Mouse (Mus musculus) lung, embryonic 15.5 days (tissue): ENCODE results near the gene Smarcd3. TPM values are rescaled to one million over a fixed set of nuclear protein-coding genes. Genes with fewer than 3 reads are reported as not detected.
A peak's percentile ranks its signal among the peaks of the same experiment; 100 is the strongest.

Experiments
- ATAC-seq: fragments of 200-750 bp; cut with Nextera tagmentation; 2 replicates; pipeline ENCODE4 v1.8.0; 2017; ENCODE audit warnings: moderate number of reproducible peaks, borderline replicate concordance; ENCODE audit not compliant: low FRiP score, low TSS enrichment; ENCODE audit errors: extremely low read depth
- H3K27ac ChIP-seq: fragments of 300-500 bp; sonication (generic); 2 replicates; pipeline ENCODE4 v1.5.1; 2015; ENCODE audit warnings: moderate library complexity, mild to moderate bottlenecking, inconsistent platforms
- H3K27me3 ChIP-seq: fragments of 300-500 bp; sonication (generic); 2 replicates; pipeline ENCODE4 v1.6.1; 2015; ENCODE audit warnings: inconsistent platforms
- H3K36me3 ChIP-seq: fragments of 300-500 bp; sonication (generic); 2 replicates; pipeline ENCODE4 v1.6.1; 2015; ENCODE audit warnings: inconsistent platforms
- H3K4me1 ChIP-seq: fragments of 300-500 bp; sonication (generic); 2 replicates; pipeline ENCODE4 v1.6.1; 2015; ENCODE audit warnings: inconsistent platforms
- H3K4me2 ChIP-seq: fragments of 300-500 bp; sonication (generic); 2 replicates; pipeline ENCODE4 v1.6.1; 2015; ENCODE audit warnings: inconsistent platforms, mild to moderate bottlenecking, moderate library complexity
- H3K4me3 ChIP-seq: fragments of 300-500 bp; sonication (generic); 2 replicates; pipeline ENCODE4 v1.5.1; 2015; ENCODE audit warnings: mild to moderate bottlenecking, inconsistent platforms
- H3K9ac ChIP-seq: fragments of 300-500 bp; sonication (generic); 2 replicates; pipeline ENCODE4 v1.6.1; 2015; ENCODE audit warnings: inconsistent platforms
- H3K9me3 ChIP-seq: fragments of 300-500 bp; sonication (generic); 2 replicates; pipeline ENCODE4 v1.6.1; 2016; ENCODE audit warnings: inconsistent platforms
- WGBS: fragments of 180-500 bp; shearing (Covaris S2); methylation state at CpG from one replicate; pipeline ENCODE4 v1.1.7; 2015; 5-methylcytosine and 5-hydroxymethylcytosine counted together
- polyA plus RNA-seq: library from polyadenylated mRNA; unstranded; fragments of >200 nt; fragmentation: Nextera tagmentation; extraction: Ambion mirVana; gene quantifications from 2 replicates; pipeline ENCODE4 v1.2.1, GENCODE M21; 2015

Gene Smarcd3
- polyA plus RNA-seq, result 28.5 and 29.7 TPM in 2 replicates

GRCm38 (mm10) chr5:24623986-24624821 lies at the start of gene Smarcd3:
Gene Smarcd3, minus strand, starts transcription at chr5:24624411.
- Histone ChIP-seq H3K4me2 (peak within 1 kb of the TSS; percentile 86), H3K9me3 (no peaks in the 10 kb centered on the region), H3K36me3 (no peaks in the 10 kb centered on the region), H3K4me3 (peak within 1 kb of the TSS; percentile 47), H3K4me1 (peaks cover 5% of the 10 kb centered on the region; the same call in 1 of the 2 replicates), H3K9ac (peak within 1 kb of the TSS; percentile 38; the same call in 1 of the 2 replicates), H3K27ac (no peak within 1 kb of the TSS), H3K27me3 (peaks cover 32% of the 10 kb centered on the region)
- peak; percentile 29; the same call in 1 of the 2 replicates for ATAC-seq
- WGBS, result 3% methylated on average over 37 of the region's 37 CpGs

GRCm38 (mm10) chr5:24661457-24661856 lies 37.2 kb upstream of the Smarcd3 start:
- Histone ChIP-seq H3K4me2 (no peak overlapping the region), H3K9ac (no peak overlapping the region), H3K36me3 (no peaks in the 10 kb centered on the region), H3K9me3 (no peaks in the 10 kb centered on the region), H3K4me1 (no peaks in the 10 kb centered on the region), H3K27me3 (no peaks in the 10 kb centered on the region), H3K27ac (no peak overlapping the region), H3K4me3 (no peak overlapping the region)
- WGBS, result 68% methylated on average over 6 of the region's 6 CpGs
- no peak for ATAC-seq

- H3K27me3 ChIP-seq, result no peaks in the 10 kb centered on the region
- no peaks in the 10 kb centered on the region for H3K36me3 ChIP-seq
- WGBS, result 73% methylated on average over 3 of the region's 4 CpGs
Observed at GRCm38 (mm10) chr5:24659708-24660423, 35.7 kb upstream of the Smarcd3 start.

GRCm38 (mm10) chr5:24657113-24657512 lies 32.9 kb upstream of the Smarcd3 start:
- Histone ChIP-seq H3K9me3 (no peaks in the 10 kb centered on the region), H3K27ac (no peak overlapping the region), H3K4me3 (no peak overlapping the region), H3K27me3 (no peaks in the 10 kb centered on the region), H3K36me3 (no peaks in the 10 kb centered on the region), H3K4me1 (0 out of 2 replicates have a peak, but pooled peaks cover 3% of the 10 kb centered on the region), H3K9ac (no peak overlapping the region), H3K4me2 (no peak overlapping the region)
- WGBS, result 27% methylated on average over 2 of the region's 2 CpGs
- ATAC-seq, result peak; percentile 54; the same call in 1 of the 2 replicates

More at GRCm38 (mm10) chr5:24659708-24660423, 35.7 kb upstream of the Smarcd3 start:
- Histone ChIP-seq H3K9me3 (no peaks in the 10 kb centered on the region), H3K9ac (no peak overlapping the region), H3K4me2 (no peak overlapping the region), H3K4me3 (no peak overlapping the region), H3K4me1 (no peaks in the 10 kb centered on the region), H3K27ac (no peak overlapping the region)
- ATAC-seq, result no peak

GRCm38 (mm10) chr5:24654491-24654890 lies 30.3 kb upstream of the Smarcd3 start:
- Histone ChIP-seq H3K4me2 (no peak overlapping the region), H3K9me3 (no peaks in the 10 kb centered on the region), H3K36me3 (no peaks in the 10 kb centered on the region), H3K27me3 (no peaks in the 10 kb centered on the region), H3K4me3 (no peak overlapping the region), H3K4me1 (0 out of 2 replicates have a peak, but pooled peaks cover 3% of the 10 kb centered on the region), H3K9ac (no peak overlapping the region), H3K27ac (no peak overlapping the region)
- 67% methylated on average over 6 of the region's 6 CpGs for WGBS
- ATAC-seq, result no peak

- no peak overlapping the region for H3K9ac ChIP-seq
- ATAC-seq, result no peak
- H3K27ac ChIP-seq, result no peak overlapping the region
- no peaks in the 10 kb centered on the region for H3K27me3 ChIP-seq
- 0 out of 2 replicates have a peak, but pooled peaks cover 3% of the 10 kb centered on the region for H3K4me1 ChIP-seq
- H3K4me3 ChIP-seq, result no peak overlapping the region
- 85% methylated on average over 5 of the region's 5 CpGs for WGBS
- no peak overlapping the region for H3K4me2 ChIP-seq
- H3K9me3 ChIP-seq, result no peaks in the 10 kb centered on the region
- no peaks in the 10 kb centered on the region for H3K36me3 ChIP-seq
Observed at GRCm38 (mm10) chr5:24652780-24653179, 28.6 kb upstream of the Smarcd3 start.

GRCm38 (mm10) chr5:24651768-24652752 lies 27.8 kb upstream of the Smarcd3 start:
- Histone ChIP-seq H3K4me1 (0 out of 2 replicates have a peak, but pooled peaks cover 3% of the 10 kb centered on the region), H3K4me3 (no peak overlapping the region), H3K27me3 (no peaks in the 10 kb centered on the region), H3K27ac (no peak overlapping the region), H3K9me3 (no peaks in the 10 kb centered on the region), H3K4me2 (no peak overlapping the region), H3K9ac (no peak overlapping the region), H3K36me3 (no peaks in the 10 kb centered on the region)
- ATAC-seq, result peak; percentile 40; the same call in 1 of the 2 replicates
- WGBS, result 23% methylated on average over 25 of the region's 25 CpGs

- Histone ChIP-seq H3K9ac (no peak overlapping the region), H3K4me2 (no peak overlapping the region), H3K27me3 (no peaks in the 10 kb centered on the region), H3K36me3 (no peaks in the 10 kb centered on the region), H3K9me3 (no peaks in the 10 kb centered on the region), H3K27ac (no peak overlapping the region), H3K4me1 (0 out of 2 replicates have a peak, but pooled peaks cover 3% of the 10 kb centered on the region), H3K4me3 (no peak overlapping the region)
- no peak for ATAC-seq
- WGBS, result 74% methylated on average over 6 of the region's 6 CpGs
Observed at GRCm38 (mm10) chr5:24651356-24651755, 27.1 kb upstream of the Smarcd3 start.

GRCm38 (mm10) chr5:24649701-24650100 lies 25.5 kb upstream of the Smarcd3 start:
- Histone ChIP-seq H3K9ac (no peak overlapping the region), H3K27me3 (no peaks in the 10 kb centered on the region), H3K4me1 (0 out of 2 replicates have a peak, but pooled peaks cover 3% of the 10 kb centered on the region), H3K36me3 (no peaks in the 10 kb centered on the region), H3K9me3 (no peaks in the 10 kb centered on the region), H3K4me2 (no peak overlapping the region), H3K27ac (no peak overlapping the region), H3K4me3 (no peak overlapping the region)
- no peak for ATAC-seq
- WGBS, result 65% methylated on average over 7 of the region's 7 CpGs

GRCm38 (mm10) chr5:24649231-24649630 lies 25.0 kb upstream of the Smarcd3 start:
- H3K4me2 ChIP-seq, result no peak overlapping the region
- 0 out of 2 replicates have a peak, but pooled peaks cover 3% of the 10 kb centered on the region for H3K4me1 ChIP-seq
- no peak for ATAC-seq
- no peaks in the 10 kb centered on the region for H3K9me3 ChIP-seq
- H3K27me3 ChIP-seq, result no peaks in the 10 kb centered on the region
- H3K9ac ChIP-seq, result no peak overlapping the region
- H3K36me3 ChIP-seq, result no peaks in the 10 kb centered on the region
- no peak overlapping the region for H3K4me3 ChIP-seq
- WGBS, result 53% methylated on average over 4 of the region's 4 CpGs
- H3K27ac ChIP-seq, result no peak overlapping the region

GRCm38 (mm10) chr5:24645454-24645853 lies 21.2 kb upstream of the Smarcd3 start:
- Histone ChIP-seq H3K4me2 (no peak overlapping the region), H3K4me1 (no peaks in the 10 kb centered on the region), H3K9me3 (no peaks in the 10 kb centered on the region), H3K9ac (no peak overlapping the region), H3K36me3 (no peaks in the 10 kb centered on the region), H3K4me3 (no peak overlapping the region), H3K27me3 (no peaks in the 10 kb centered on the region), H3K27ac (no peak overlapping the region)
- ATAC-seq, result no peak
- 67% methylated on average over 1 of the region's 1 CpGs for WGBS
